Mouse (Mus musculus) MEL (cell line): ENCODE measurements around the gene Frg2f1. TPM values are rescaled to one million over a fixed set of nuclear protein-coding genes. Genes with fewer than 3 reads are reported as not detected.

Source experiments
- DNase-seq: peaks from one replicate; pipeline ENCODE4 v3.0.0; 2011; ENCODE audit warnings: low read depth, low spot score
- H3K27ac ChIP-seq: 2 replicates; pipeline ENCODE4 v1.5.1; 2012; ENCODE audit warnings: low read depth, mild to moderate bottlenecking, control low read depth, low read length, moderate library complexity; ENCODE audit not compliant: control insufficient read depth
- H3K27me3 ChIP-seq, 2 experiments: fragments of 150-350 bp in 1 of 2; sonication (generic) in 1 of 2; 2 replicates each; pipeline ENCODE4 v1.6.1; 2012; ENCODE audit warnings: low read length in 2 of 2, mild to moderate bottlenecking in 2 of 2, improper control_type of control experiment in 1 of 2, moderate library complexity in 1 of 2; ENCODE audit not compliant: insufficient read depth in 2 of 2, control insufficient read depth in 1 of 2
- H3K36me3 ChIP-seq, 2 experiments: 2 replicates each; pipeline ENCODE4 v1.6.1; 2012 to 2014; ENCODE audit warnings: low read length in 2 of 2, improper control_type of control experiment in 1 of 2, inconsistent platforms in 1 of 2, mild to moderate bottlenecking in 1 of 2; ENCODE audit not compliant: insufficient read depth in 2 of 2, control insufficient read depth in 1 of 2
- H3K4me1 ChIP-seq, 2 experiments: fragments of 150-350 bp in 1 of 2; sonication (generic) in 1 of 2; 2 replicates each; pipeline ENCODE4 v1.6.1; 2012; ENCODE audit warnings: low read length in 2 of 2, improper control_type of control experiment in 1 of 2, mild to moderate bottlenecking in 1 of 2; ENCODE audit not compliant: insufficient read depth in 2 of 2, control insufficient read depth in 1 of 2
- H3K4me3 ChIP-seq, 2 experiments: fragments of 150-350 bp in 1 of 2; sonication (generic) in 1 of 2; 2 replicates each; pipeline ENCODE4 v1.5.1; 2012; ENCODE audit warnings: low read depth in 2 of 2, low read length in 2 of 2, mild to moderate bottlenecking in 2 of 2, moderate library complexity in 2 of 2, control low read depth in 1 of 2, improper control_type of control experiment in 1 of 2; ENCODE audit not compliant: control insufficient read depth in 1 of 2, insufficient read depth in 1 of 2
- H3K79me2 ChIP-seq: 2 replicates; pipeline ENCODE4 v1.6.1; 2012; ENCODE audit warnings: mild to moderate bottlenecking, low read length, moderate library complexity; ENCODE audit not compliant: control insufficient read depth, poor library complexity, insufficient read depth
- H3K9ac ChIP-seq: 2 replicates; pipeline ENCODE4 v1.6.1; 2012; ENCODE audit warnings: low read depth, mild to moderate bottlenecking, control low read depth, low read length, moderate library complexity; ENCODE audit not compliant: control insufficient read depth, poor library complexity, severe bottlenecking
- H3K9me3 ChIP-seq: fragments of 150-350 bp; sonication (generic); replicated peaks from 2 replicates; pipeline ENCODE4 v1.6.1; 2012; ENCODE audit warnings: mild to moderate bottlenecking, low read length, improper control_type of control experiment, moderate library complexity; ENCODE audit not compliant: insufficient read depth
- BHLHE40 ChIP-seq: IDR thresholded peaks from 2 replicates; pipeline ENCODE4 v1.6.1; 2012; ENCODE audit warnings: low read depth, mild to moderate bottlenecking, inconsistent platforms, low read length, improper control_type of control experiment, borderline replicate concordance
- CHD1 ChIP-seq: IDR thresholded peaks from 2 replicates; pipeline ENCODE4 v1.6.1; 2012; ENCODE audit warnings: low read depth, mild to moderate bottlenecking, inconsistent platforms, low read length, improper control_type of control experiment
- CHD2 ChIP-seq: IDR thresholded peaks from 2 replicates; pipeline ENCODE4 v1.6.1; 2011; ENCODE audit warnings: low read length, improper control_type of control experiment
- CTCF ChIP-seq, 3 experiments: IDR thresholded peaks in 2 of 3; conservative IDR thresholded peaks in 1 of 3; 2 replicates each; pipeline ENCODE4 v1.5.1; 2011 to 2012; ENCODE audit warnings: low read length in 3 of 3, low read depth in 2 of 3, mild to moderate bottlenecking in 2 of 3, improper control_type of control experiment in 1 of 3, inconsistent platforms in 1 of 3, mixed read lengths in 1 of 3, moderate library complexity in 1 of 3; ENCODE audit not compliant: control insufficient read depth in 1 of 3, insufficient read depth in 1 of 3, poor library complexity in 1 of 3, severe bottlenecking in 1 of 3
- E2F4 ChIP-seq: IDR thresholded peaks from 2 replicates; pipeline ENCODE4 v1.6.1; 2011; ENCODE audit warnings: low read depth, low read length, improper control_type of control experiment, borderline replicate concordance
- EP300 ChIP-seq, 2 experiments: IDR thresholded peaks; 2 replicates each; pipeline ENCODE4 v1.6.1; 2011; ENCODE audit warnings: improper control_type of control experiment in 2 of 2, low read length in 2 of 2, low read depth in 1 of 2, mild to moderate bottlenecking in 1 of 2
- ETS1 ChIP-seq: IDR thresholded peaks from 2 replicates; pipeline ENCODE4 v1.6.1; 2012; ENCODE audit warnings: low read depth, mild to moderate bottlenecking, inconsistent platforms, low read length, improper control_type of control experiment, moderate library complexity
- GATA1 ChIP-seq: IDR thresholded peaks from 2 replicates; pipeline ENCODE4 v1.6.1; 2011; ENCODE audit warnings: low read depth, low read length, improper control_type of control experiment
- JUND ChIP-seq: IDR thresholded peaks from 2 replicates; pipeline ENCODE4 v1.6.1; 2011; ENCODE audit warnings: low read depth, mild to moderate bottlenecking, improper control_type of control experiment, low read length
- MAFK ChIP-seq: IDR thresholded peaks from 2 replicates; pipeline ENCODE4 v1.6.1; 2011; ENCODE audit warnings: low read depth, mild to moderate bottlenecking, low read length, improper control_type of control experiment, borderline replicate concordance
- MEF2A ChIP-seq: IDR thresholded peaks from 2 replicates; pipeline ENCODE4 v1.6.1; 2014; ENCODE audit warnings: low read depth, mild to moderate bottlenecking, inconsistent platforms, low read length, improper control_type of control experiment; ENCODE audit not compliant: poor library complexity, insufficient replicate concordance, severe bottlenecking; ENCODE audit errors: extremely low read depth
- MXI1 ChIP-seq: IDR thresholded peaks from 2 replicates; pipeline ENCODE4 v1.6.1; 2011; ENCODE audit warnings: mild to moderate bottlenecking, low read depth, low read length, improper control_type of control experiment
- MYB ChIP-seq: IDR thresholded peaks from 2 replicates; pipeline ENCODE4 v1.6.1; 2011; ENCODE audit warnings: mild to moderate bottlenecking, low read depth, low read length, improper control_type of control experiment
- NELFE ChIP-seq: IDR thresholded peaks from 2 replicates; pipeline ENCODE4 v1.6.1; 2011; ENCODE audit warnings: low read depth, low read length, improper control_type of control experiment
- NRF1 ChIP-seq: IDR thresholded peaks from 2 replicates; pipeline ENCODE4 v1.6.1; 2014; ENCODE audit warnings: low read depth, mild to moderate bottlenecking, inconsistent platforms, low read length, improper control_type of control experiment, moderate library complexity; ENCODE audit not compliant: poor library complexity, insufficient read depth, severe bottlenecking
- RAD21 ChIP-seq: IDR thresholded peaks from 2 replicates; pipeline ENCODE4 v1.6.1; 2011; ENCODE audit warnings: mild to moderate bottlenecking, low read depth, low read length, improper control_type of control experiment
- SIN3A ChIP-seq: IDR thresholded peaks from 2 replicates; pipeline ENCODE4 v1.6.1; 2012; ENCODE audit warnings: low read length, improper control_type of control experiment, inconsistent platforms
- SMC3 ChIP-seq: IDR thresholded peaks from 2 replicates; pipeline ENCODE4 v1.6.1; 2011; ENCODE audit warnings: low read depth, low read length, improper control_type of control experiment
- TCF12 ChIP-seq: IDR thresholded peaks from 2 replicates; pipeline ENCODE4 v1.6.1; 2014; ENCODE audit warnings: low read depth, mild to moderate bottlenecking, inconsistent platforms, low read length, improper control_type of control experiment, moderate library complexity
- UBTF ChIP-seq: IDR thresholded peaks from 2 replicates; pipeline ENCODE4 v1.6.1; 2012; ENCODE audit warnings: low read depth, mild to moderate bottlenecking, inconsistent platforms, low read length, improper control_type of control experiment, moderate library complexity, borderline replicate concordance; ENCODE audit not compliant: insufficient read depth
- USF1 ChIP-seq: IDR thresholded peaks from 2 replicates; pipeline ENCODE4 v1.6.1; 2014; ENCODE audit warnings: low read depth, mild to moderate bottlenecking, inconsistent platforms, low read length, improper control_type of control experiment, moderate library complexity
- USF2 ChIP-seq, 2 experiments: IDR thresholded peaks; 2 replicates each; pipeline ENCODE4 v1.6.1; 2011 to 2012; ENCODE audit warnings: improper control_type of control experiment in 2 of 2, low read length in 2 of 2, borderline replicate concordance in 1 of 2, inconsistent platforms in 1 of 2, low read depth in 1 of 2, mild to moderate bottlenecking in 1 of 2; ENCODE audit not compliant: insufficient read depth in 1 of 2
- ZC3H11A ChIP-seq: IDR thresholded peaks from 2 replicates; pipeline ENCODE4 v1.6.1; 2012; ENCODE audit warnings: low read depth, mild to moderate bottlenecking, inconsistent platforms, low read length, improper control_type of control experiment
- polyA plus RNA-seq, 2 experiments: library from polyadenylated mRNA; stranded (reverse) in 1 of 2; unstranded in 1 of 2; fragments of >175 nt in 1 of 2; fragments of >200 nt in 1 of 2; gene quantifications; 2 replicates each; pipeline versions ENCODE4 v1.2.1 to v1.2.4; 2012; ENCODE audit warnings: low replicate concordance in 2 of 2, low read depth in 1 of 2; ENCODE audit not compliant: insufficient read length in 2 of 2, insufficient read depth in 1 of 2, missing spikeins in 1 of 2
- total RNA-seq: library from RNA; depleted of rRNA; stranded (reverse); fragments of 300-350 nt; gene quantifications from 2 replicates; pipeline ENCODE4 v1.2.3, GENCODE M21; 2012

The Frg2f1 gene
- total and polyA plus RNA-seq, 3 experiments, result 1.5 to 2.0 TPM; not detected in 1

- Histone ChIP-seq H3K36me3 (no peaks in the 10 kb centered on the region), H3K4me1 (no peaks in the 10 kb centered on the region), H3K27ac (no peak overlapping the region)
- DNase-seq, result no peak
- TF ChIP-seq JUND (no peak), CHD2 (no peak), MYB (no peak), USF2 (IDR thresholded peaks at IDR 0.05; ENCODE audit: borderline replicate concordance in 1 of 2, insufficient read depth in 1 of 2, low read depth in 1 of 2, low read length in 2 of 2) (no peak), NRF1 (no peak), E2F4 (no peak), TCF12 (no peak), CHD1 (no peak), CTCF (IDR thresholded peaks at IDR 0.05 in 2 of 3, conservative IDR thresholded peaks at IDR 0.05 in 1 of 3; ENCODE audit: control insufficient read depth in 1 of 3, insufficient read depth in 1 of 3, low read depth in 2 of 3, low read length in 3 of 3, poor library complexity in 1 of 3, severe bottlenecking in 1 of 3) (no peak), BHLHE40 (no peak), GATA1 (no peak), MEF2A (no peak), SIN3A (no peak), MXI1 (no peak), ZC3H11A (no peak), RAD21 (no peak), UBTF (no peak)
- TF ChIP-seq, all 39 proteins: peak for 0
- Histone ChIP-seq H3K9ac (no peak overlapping the region), H3K27me3 (no peaks in the 10 kb centered on the region), H3K4me3 (no peak overlapping the region), H3K79me2 (no peaks in the 10 kb centered on the region), H3K9me3 (no peaks in the 10 kb centered on the region)
Measured at GRCm38 (mm10) chr4:119489666-119490065, 49.7 kb downstream of the Frg2f1 start.

- no peak overlapping the region for H3K27ac ChIP-seq
- DNase-seq, result peak; percentile 6
- TF ChIP-seq SMC3, result no peak
- no peak for TF ChIP-seq ETS1
- TF ChIP-seq ZC3H11A, result no peak
- no peak for TF ChIP-seq USF2 (IDR thresholded peaks at IDR 0.05; ENCODE audit: borderline replicate concordance in 1 of 2, insufficient read depth in 1 of 2, low read depth in 1 of 2, low read length in 2 of 2)
- TF ChIP-seq NELFE, result no peak
- no peak for TF ChIP-seq MAFK
- no peak for TF ChIP-seq USF1
- no peak for TF ChIP-seq EP300 (IDR thresholded peaks at IDR 0.05; ENCODE audit: low read depth in 1 of 2, low read length in 2 of 2)
- no peak for TF ChIP-seq SIN3A
- TF ChIP-seq, all 39 proteins: peak for 0
- Histone ChIP-seq H3K79me2 (no peaks in the 10 kb centered on the region), H3K27me3 (no peaks in the 10 kb centered on the region), H3K4me1 (no peaks in the 10 kb centered on the region), H3K4me3 (no peak overlapping the region), H3K9ac (no peak overlapping the region), H3K9me3 (no peaks in the 10 kb centered on the region), H3K36me3 (no peaks in the 10 kb centered on the region)
Measured at GRCm38 (mm10) chr4:119484882-119485281, 54.4 kb downstream of the Frg2f1 start.
